In genomic region chr11:87583291-87584034, GRCm38 (mm10) we compare ENCODE assay signal across 26 mouse cellular contexts. TPM values are rescaled to one million over a fixed set of nuclear protein-coding genes. Genes with fewer than 3 reads are reported as not detected.
DNase-seq lines count a peak whose midpoint lies in the region; ATAC-seq and TF ChIP-seq lines count a peak whose summit lies in the region.
"Had no signal": no experiment of that assay in that cellular context is flagged by ENCODE, and none has a peak within 500 bp of the region (broad histone marks: within the 10 kb centered on the region; RNA-seq: fewer than 3 reads in every experiment).

No protein-coding gene starts in this region.

- no peak overlapping the region for H3K4me3 ChIP-seq in forebrain, embryonic 10.5 days
- no peak overlapping the region for H3K4me3 ChIP-seq in forebrain, embryonic 12.5 days (replicated peaks)
- no peak overlapping the region for H3K4me3 ChIP-seq in liver, adult 2 months (ENCODE audit: insufficient read depth, low read depth, low read length)
- no peak overlapping the region for H3K4me3 ChIP-seq in liver, embryonic 11.5 days (ENCODE audit: low read depth, low read length)
- H3K4me3 ChIP-seq in brown adipose tissue, adult 24 weeks (ENCODE audit: insufficient read depth, low read depth, low read length), result no peak overlapping the region
- H3K4me3 ChIP-seq: embryonic facial prominence, embryonic 13.5 days; hindbrain, embryonic 15.5 days; intestine, embryonic 15.5 days; limb, embryonic 15.5 days had no signal

- no peaks in the 10 kb centered on the region for H3K36me3 ChIP-seq in forebrain, embryonic 10.5 days (replicated peaks)
- no peaks in the 10 kb centered on the region for H3K36me3 ChIP-seq in forebrain, embryonic 12.5 days (replicated peaks)
- H3K36me3 ChIP-seq in liver, adult 2 months (ENCODE audit: control insufficient read depth, insufficient read depth, low read length), result no peaks in the 10 kb centered on the region
- H3K36me3 ChIP-seq in liver, embryonic 11.5 days (ENCODE audit: control insufficient read depth, insufficient read depth, low read length), result no peaks in the 10 kb centered on the region
- H3K36me3 ChIP-seq: embryonic facial prominence, embryonic 13.5 days; hindbrain, embryonic 15.5 days; intestine, embryonic 15.5 days; limb, embryonic 15.5 days had no signal

- H3K9ac ChIP-seq in forebrain, embryonic 12.5 days, result no peak overlapping the region
- no peak overlapping the region for H3K9ac ChIP-seq in liver, adult 2 months (ENCODE audit: low read depth, low read length)
- no peak overlapping the region for H3K9ac ChIP-seq in liver, embryonic 11.5 days (ENCODE audit: low read depth, low read length)
- H3K9ac ChIP-seq: embryonic facial prominence, embryonic 13.5 days; forebrain, postnatal 0 days; hindbrain, embryonic 15.5 days; intestine, embryonic 15.5 days; limb, embryonic 15.5 days had no signal

- H3K27ac ChIP-seq in forebrain, embryonic 10.5 days, result 0 out of 2 replicates have a peak overlapping the region, but pooled peaks have one; percentile 9
- H3K27ac ChIP-seq in forebrain, embryonic 12.5 days, result no peak overlapping the region
- H3K27ac ChIP-seq in liver, adult 2 months (replicated peaks; ENCODE audit: insufficient read depth, low read depth, low read length), result peak overlapping the region; percentile 43
- H3K27ac ChIP-seq in liver, embryonic 11.5 days (ENCODE audit: low read depth, low read length), result no peak overlapping the region
- peak overlapping the region; percentile 84 for H3K27ac ChIP-seq in brown adipose tissue, adult 24 weeks (replicated peaks; ENCODE audit: low read depth, low read length)
- H3K27ac ChIP-seq: embryonic facial prominence, embryonic 13.5 days; hindbrain, embryonic 15.5 days; intestine, embryonic 15.5 days; limb, embryonic 15.5 days had no signal

- WGBS in forebrain, embryonic 10.5 days, result 85% methylated on average over 6 of the region's 6 CpGs
- WGBS in forebrain, embryonic 12.5 days, result 82% methylated on average over 6 of the region's 6 CpGs
- 83% methylated on average over 6 of the region's 6 CpGs for WGBS in liver, adult 2 months
- WGBS in liver, embryonic 11.5 days, result 75% methylated on average over 6 of the region's 6 CpGs

- ATAC-seq in forebrain, embryonic 12.5 days (ENCODE audit: low FRiP score), result no peak
- ATAC-seq in liver, embryonic 11.5 days (replicated peaks; ENCODE audit: low FRiP score), result no peak
- peak; percentile 11; the same call in 1 of the 2 replicates for ATAC-seq in megakaryocyte progenitor cell, adult 5-6 weeks (replicated peaks; ENCODE audit: poor library complexity)
- ATAC-seq: forebrain, postnatal 0 days; intestine, embryonic 15.5 days had no signal

- H3K79me2 ChIP-seq in liver, adult 2 months (ENCODE audit: control insufficient read depth, insufficient read depth, low read length), result no peaks in the 10 kb centered on the region

- no peak for DNase-seq in forebrain, embryonic 10.5 days (ENCODE audit: extremely low spot score, low spot score)
- no peak for DNase-seq in liver, adult 2 months (ENCODE audit: extremely low read depth, low read depth, low spot score)
- DNase-seq in liver, embryonic 11.5 days (ENCODE audit: low spot score), result no peak
- DNase-seq in adrenal gland, postnatal 36 days, result no peak
- DNase-seq: cerebellum, adult 8-10 months; forebrain, postnatal 0 days; heart, postnatal 4 days; layer of hippocampus, postnatal 36 days; lung, postnatal 10 days; retina, postnatal 1 day; right cerebral cortex, postnatal 4 days; thymus, postnatal 14 days had no signal

- H3K9me3 ChIP-seq in forebrain, embryonic 10.5 days, result no peaks in the 10 kb centered on the region
- H3K9me3 ChIP-seq in forebrain, embryonic 12.5 days, result no peaks in the 10 kb centered on the region
- H3K9me3 ChIP-seq in liver, embryonic 11.5 days (ENCODE audit: control insufficient read depth, low read length), result no peaks in the 10 kb centered on the region
- H3K9me3 ChIP-seq: embryonic facial prominence, embryonic 13.5 days; hindbrain, embryonic 15.5 days; intestine, embryonic 15.5 days; limb, embryonic 15.5 days had no signal

- H3K27me3 ChIP-seq in forebrain, embryonic 10.5 days (ENCODE audit: poor library complexity, severe bottlenecking), result peaks cover 19% of the 10 kb centered on the region
- peaks cover 12% of the 10 kb centered on the region; the same call in 1 of the 2 replicates for H3K27me3 ChIP-seq in forebrain, embryonic 12.5 days
- no peaks in the 10 kb centered on the region for H3K27me3 ChIP-seq in liver, adult 2 months (ENCODE audit: control insufficient read depth, insufficient read depth, low read length)
- no peaks in the 10 kb centered on the region for H3K27me3 ChIP-seq in liver, embryonic 11.5 days (replicated peaks; ENCODE audit: control insufficient read depth, insufficient read depth, low read length)
- H3K27me3 ChIP-seq: hindbrain, embryonic 15.5 days; intestine, embryonic 15.5 days; limb, embryonic 15.5 days had no signal

- no peak overlapping the region for H3K4me2 ChIP-seq in forebrain, embryonic 12.5 days
- no peak overlapping the region for H3K4me2 ChIP-seq in liver, embryonic 11.5 days
- H3K4me2 ChIP-seq: embryonic facial prominence, embryonic 13.5 days; hindbrain, embryonic 15.5 days; intestine, embryonic 15.5 days; limb, embryonic 15.5 days had no signal

- H3K4me1 ChIP-seq in forebrain, embryonic 10.5 days, result peaks cover 28% of the 10 kb centered on the region
- peaks cover 16% of the 10 kb centered on the region for H3K4me1 ChIP-seq in forebrain, embryonic 12.5 days
- H3K4me1 ChIP-seq in liver, adult 2 months (ENCODE audit: control insufficient read depth, insufficient read depth, low read length), result peaks cover 10% of the 10 kb centered on the region
- H3K4me1 ChIP-seq in liver, embryonic 11.5 days (replicated peaks; ENCODE audit: control insufficient read depth, insufficient read depth, low read length), result peaks cover 13% of the 10 kb centered on the region
- H3K4me1 ChIP-seq in brown adipose tissue, adult 24 weeks (ENCODE audit: control insufficient read depth, insufficient read depth, insufficient read length, low read length), result peaks cover 26% of the 10 kb centered on the region

- TF ChIP-seq POLR2A in liver, adult 2 months (IDR thresholded peaks at IDR 0.05; ENCODE audit: extremely low read depth, insufficient read depth, low read length), result no peak

- TF ChIP-seq CTCF in liver, adult 2 months (IDR thresholded peaks at IDR 0.05; ENCODE audit: low read depth, low read length), result no peak

RNA-seq across cellular contexts. Expression of gene Mtmr4, which starts 8.5 kb away (rescaled TPM):
- polyA plus RNA-seq in forebrain, embryonic 10.5 days (2016; fragmentation: Nextera tagmentation; extraction: Ambion mirVana), result 62.4 and 66.2 TPM in 2 replicates
- 71.4 and 75.2 TPM in 2 replicates for polyA plus RNA-seq in forebrain, embryonic 12.5 days (2016; fragmentation: Nextera tagmentation; extraction: Ambion mirVana)
- 13.4 and 18.6 TPM in 2 replicates for total RNA-seq in liver, adult 2 months (2014; rRNA removed)
- 18.1 and 22.9 TPM in 2 replicates for polyA plus RNA-seq in liver, adult 2 months (2012; rRNA removed)
- polyA plus RNA-seq in liver, embryonic 11.5 days (2014; fragmentation: Nextera tagmentation; extraction: Ambion mirVana), result 31.5 and 34.8 TPM in 2 replicates
- 5.8 TPM in 2 replicates for polyA plus RNA-seq in brown adipose tissue, adult 24 weeks (2012; ENCODE audit: insufficient read depth, insufficient read length, missing spikeins)
- 14.4 and 15.7 TPM in 2 replicates for total RNA-seq in megakaryocyte progenitor cell, adult 5-6 weeks (2015)
- 20.9 and 25.0 TPM in 2 replicates for total RNA-seq in megakaryocyte progenitor cell, adult 5-6 weeks (2017)
- 10 to 100 TPM; 26.1 to 31.4 TPM for total RNA-seq in adrenal gland, postnatal 36 days (2021)

RNA-seq across cellular contexts. Expression of gene Sept4, which starts 14.8 kb away (rescaled TPM):
- 7.6 and 8.1 TPM in 2 replicates for polyA plus RNA-seq in forebrain, embryonic 10.5 days (2016; fragmentation: Nextera tagmentation; extraction: Ambion mirVana)
- polyA plus RNA-seq in forebrain, embryonic 12.5 days (2016; fragmentation: Nextera tagmentation; extraction: Ambion mirVana), result 8.1 and 8.3 TPM in 2 replicates
- 10.8 and 11.5 TPM in 2 replicates for total RNA-seq in liver, adult 2 months (2014; rRNA removed)
- 10.8 and 11.7 TPM in 2 replicates for polyA plus RNA-seq in liver, adult 2 months (2012; rRNA removed)
- 11.1 and 12.8 TPM in 2 replicates for polyA plus RNA-seq in liver, embryonic 11.5 days (2014; fragmentation: Nextera tagmentation; extraction: Ambion mirVana)
- 19.7 and 35.0 TPM in 2 replicates for polyA plus RNA-seq in brown adipose tissue, adult 24 weeks (2012; ENCODE audit: insufficient read depth, insufficient read length, missing spikeins)
- 1.6 and 2.7 TPM in 2 replicates for total RNA-seq in megakaryocyte progenitor cell, adult 5-6 weeks (2015)
- 1.5 and 4.8 TPM in 2 replicates for total RNA-seq in megakaryocyte progenitor cell, adult 5-6 weeks (2017)
- total RNA-seq in adrenal gland, postnatal 36 days (2021), result 10 to 100 TPM; 33.2 to 41.3 TPM

RNA-seq across cellular contexts. Expression of gene Gm11492, which starts 17.0 kb away (rescaled TPM):
- polyA plus RNA-seq in forebrain, embryonic 10.5 days (2016; fragmentation: Nextera tagmentation; extraction: Ambion mirVana), result not detected in 2 replicates
- not detected in 2 replicates for polyA plus RNA-seq in forebrain, embryonic 12.5 days (2016; fragmentation: Nextera tagmentation; extraction: Ambion mirVana)
- total RNA-seq in liver, adult 2 months (2014; rRNA removed), result not detected in 2 replicates
- polyA plus RNA-seq in liver, adult 2 months (2012; rRNA removed), result 0.04 TPM in 1 of 2 replicates, not detected in the other
- not detected in 2 replicates for polyA plus RNA-seq in liver, embryonic 11.5 days (2014; fragmentation: Nextera tagmentation; extraction: Ambion mirVana)
- polyA plus RNA-seq in brown adipose tissue, adult 24 weeks (2012; ENCODE audit: insufficient read depth, insufficient read length, missing spikeins), result not detected in 2 replicates
- total RNA-seq in megakaryocyte progenitor cell, adult 5-6 weeks (2015), result not detected in 2 replicates
- not detected in 2 replicates for total RNA-seq in megakaryocyte progenitor cell, adult 5-6 weeks (2017)
- total RNA-seq in adrenal gland, postnatal 36 days (2021), result not detected
- total RNA-seq: adrenal gland, postnatal 25 days; forebrain, postnatal 0 days; heart, postnatal 4 days; layer of hippocampus, adult 18-20 months; layer of hippocampus, postnatal 36 days; MEL; midbrain, postnatal 0 days had no signal
- polyA plus RNA-seq: embryonic facial prominence, embryonic 13.5 days; forebrain, postnatal 0 days; heart, embryonic 14.5 days; hindbrain, embryonic 15.5 days; intestine, embryonic 15.5 days; kidney, embryonic 16.5 days; limb, embryonic 15.5 days; midbrain, postnatal 0 days; neural tube, embryonic 11.5 days had no signal

RNA-seq across cellular contexts. Expression of gene Hsf5, which starts 33.5 kb away (rescaled TPM):
- 0.31 and 0.38 TPM in 2 replicates for polyA plus RNA-seq in forebrain, embryonic 10.5 days (2016; fragmentation: Nextera tagmentation; extraction: Ambion mirVana)
- polyA plus RNA-seq in forebrain, embryonic 12.5 days (2016; fragmentation: Nextera tagmentation; extraction: Ambion mirVana), result 0.40 and 0.49 TPM in 2 replicates
- 0.07 and 0.09 TPM in 2 replicates for total RNA-seq in liver, adult 2 months (2014; rRNA removed)
- 0.05 TPM in 1 of 2 replicates, not detected in the other for polyA plus RNA-seq in liver, adult 2 months (2012; rRNA removed)
- 0.08 and 0.10 TPM in 2 replicates for polyA plus RNA-seq in liver, embryonic 11.5 days (2014; fragmentation: Nextera tagmentation; extraction: Ambion mirVana)
- polyA plus RNA-seq in brown adipose tissue, adult 24 weeks (2012; ENCODE audit: insufficient read depth, insufficient read length, missing spikeins), result not detected in 2 replicates
- not detected in 2 replicates for total RNA-seq in megakaryocyte progenitor cell, adult 5-6 weeks (2015)
- not detected in 2 replicates for total RNA-seq in megakaryocyte progenitor cell, adult 5-6 weeks (2017)
- total RNA-seq in adrenal gland, postnatal 36 days (2021), result under 1 TPM in 1 of 2 experiments, not detected in 1; 0.13 TPM
- total RNA-seq: MEL had no signal

Comparison
In these comparisons a context has a peak if more than half of its experiments do, and no peak if none do; other contexts are left out.
1. H3K27ac ChIP-seq: peak in forebrain, embryonic 10.5 days (single experiment), liver, adult 2 months (single experiment) and brown adipose tissue, adult 24 weeks (single experiment); none in forebrain, embryonic 12.5 days (single experiment) and liver, embryonic 11.5 days (single experiment).